Mouse (Mus musculus): ENCODE results near the gene Ckap5. TPM values are rescaled to one million over a fixed set of nuclear protein-coding genes. Genes with fewer than 3 reads are reported as not detected.
"Not testable (repeated sequence)": the region's sequence is repeated elsewhere in the genome, so short reads cannot be mapped to it uniquely, and the experiment has no call there.

Ckap5 gene
- polyA plus RNA-seq, 1 experiment from 2014 or later: 77.6 TPM

- Histone ChIP-seq H3K4me3 (ENCODE audit: low read depth, low read length) (no peak overlapping the region), H3K4me2 (ENCODE audit: low read length) (no peak overlapping the region), H3K27me3 (replicated peaks; ENCODE audit: control insufficient read depth, insufficient read depth, low read length) (no peaks in the 10 kb centered on the region), H3K9ac (ENCODE audit: low read length) (no peak overlapping the region), H3K27ac (ENCODE audit: low read depth) (no peak overlapping the region), H3K9me3 (ENCODE audit: control insufficient read depth, low read length) (no peaks in the 10 kb centered on the region), H3K4me1 (replicated peaks; ENCODE audit: control insufficient read depth, insufficient read depth, low read length) (no peaks in the 10 kb centered on the region), H3K36me3 (ENCODE audit: control insufficient read depth, insufficient read depth, low read length) (peaks cover 93% of the 10 kb centered on the region)
- DNase-seq (ENCODE audit: low spot score) (no peak), ATAC-seq (replicated peaks; ENCODE audit: low FRiP score, low TSS enrichment, low read depth) (no peak)
- WGBS: 99% methylated on average over 4 of the region's 4 CpGs
Measured at GRCm38 (mm10) chr2:91600475-91600874, 73.9 kb downstream of the Ckap5 start.

GRCm38 (mm10) chr2:91602389-91602788 is 75.8 kb downstream of the Ckap5 start:
- ATAC-seq (replicated peaks; ENCODE audit: low FRiP score, low TSS enrichment, low read depth) (no peak), DNase-seq (ENCODE audit: low spot score) (no peak)
- Histone ChIP-seq H3K9me3 (ENCODE audit: control insufficient read depth, low read length) (no peaks in the 10 kb centered on the region), H3K4me1 (replicated peaks; ENCODE audit: control insufficient read depth, insufficient read depth, low read length) (no peaks in the 10 kb centered on the region), H3K9ac (ENCODE audit: low read length) (no peak overlapping the region), H3K4me3 (ENCODE audit: low read depth, low read length) (no peak overlapping the region), H3K36me3 (ENCODE audit: control insufficient read depth, insufficient read depth, low read length) (peaks cover 90% of the 10 kb centered on the region), H3K4me2 (ENCODE audit: low read length) (no peak overlapping the region), H3K27me3 (replicated peaks; ENCODE audit: control insufficient read depth, insufficient read depth, low read length) (no peaks in the 10 kb centered on the region), H3K27ac (ENCODE audit: low read depth) (no peak overlapping the region)
- 91% methylated on average over 4 of the region's 4 CpGs for WGBS

DNA sequence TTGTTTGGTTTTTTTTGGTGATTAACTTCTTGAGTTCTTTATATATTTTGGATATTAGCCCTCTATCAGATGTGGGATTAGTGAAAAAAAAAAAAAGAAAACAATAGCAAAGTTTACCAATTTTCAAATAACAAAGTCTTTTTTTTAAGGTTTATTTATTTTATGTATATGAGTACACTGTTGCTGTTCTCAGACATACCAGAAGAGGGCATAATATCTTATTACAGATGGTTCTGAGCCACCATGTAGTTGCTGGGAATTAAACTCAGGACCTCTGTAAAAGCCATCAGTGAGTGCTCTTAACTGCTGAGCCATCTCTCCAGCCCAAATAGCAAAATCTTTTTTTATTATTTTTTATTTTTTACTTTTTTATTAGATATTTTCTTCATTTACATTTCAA is 82.8 kb downstream of the Ckap5 start:
- not testable (repeated sequence) for H3K9ac ChIP-seq (ENCODE audit: low read length); H3K9me3 ChIP-seq (ENCODE audit: control insufficient read depth, low read length); H3K27me3 ChIP-seq (replicated peaks; ENCODE audit: control insufficient read depth, insufficient read depth, low read length); H3K4me1 ChIP-seq (replicated peaks; ENCODE audit: control insufficient read depth, insufficient read depth, low read length); H3K4me3 ChIP-seq (ENCODE audit: low read depth, low read length); H3K4me2 ChIP-seq (ENCODE audit: low read length); H3K27ac ChIP-seq (ENCODE audit: low read depth); DNase-seq (ENCODE audit: low spot score); ATAC-seq (replicated peaks; ENCODE audit: low FRiP score, low TSS enrichment, low read depth)
- H3K36me3 ChIP-seq (ENCODE audit: control insufficient read depth, insufficient read depth, low read length): peaks cover 70% of the 10 kb centered on the region

GRCm38 (mm10) chr2:91622356-91622755 is 95.8 kb downstream of the Ckap5 start:
- Histone ChIP-seq H3K36me3 (ENCODE audit: control insufficient read depth, insufficient read depth, low read length) (peaks cover 60% of the 10 kb centered on the region), H3K4me2 (ENCODE audit: low read length) (no peak overlapping the region), H3K27ac (ENCODE audit: low read depth) (no peak overlapping the region), H3K4me3 (ENCODE audit: low read depth, low read length) (no peak overlapping the region), H3K27me3 (replicated peaks; ENCODE audit: control insufficient read depth, insufficient read depth, low read length) (no peaks in the 10 kb centered on the region), H3K9me3 (ENCODE audit: control insufficient read depth, low read length) (no peaks in the 10 kb centered on the region), H3K4me1 (replicated peaks; ENCODE audit: control insufficient read depth, insufficient read depth, low read length) (no peaks in the 10 kb centered on the region), H3K9ac (ENCODE audit: low read length) (no peak overlapping the region)
- WGBS: 94% methylated on average over 5 of the region's 5 CpGs
- no peak for ATAC-seq (replicated peaks; ENCODE audit: low FRiP score, low TSS enrichment, low read depth)
- DNase-seq (ENCODE audit: low spot score): no peak

- not testable (repeated sequence) for ATAC-seq (replicated peaks; ENCODE audit: low FRiP score, low TSS enrichment, low read depth)
Measured at GRCm38 (mm10) chr2:91623366-91623765, 96.8 kb downstream of the Ckap5 start.

DNA sequence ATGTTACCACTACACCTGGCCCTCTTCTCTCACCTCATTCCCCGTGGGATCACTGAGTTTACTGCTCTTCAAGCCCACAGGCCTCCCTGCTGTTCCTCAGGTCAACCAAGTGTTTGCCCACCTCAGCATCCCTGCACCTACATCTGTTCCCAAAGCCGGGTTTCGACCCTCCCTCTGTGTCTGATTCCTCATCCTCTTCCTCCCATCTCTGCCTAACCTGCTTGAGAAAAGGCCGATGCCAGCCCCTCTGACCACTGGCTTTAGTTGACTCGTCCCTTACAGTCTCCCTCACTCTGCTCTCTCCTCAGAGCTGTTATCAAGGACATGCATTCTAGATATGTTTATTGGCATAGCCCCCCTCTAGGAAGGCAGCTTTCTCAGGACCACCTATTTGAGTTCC is 100.9 kb downstream of the Ckap5 start:
- H3K4me3 ChIP-seq (ENCODE audit: low read depth, low read length): no peak overlapping the region
- H3K4me2 ChIP-seq (ENCODE audit: low read length): no peak overlapping the region
- DNase-seq (ENCODE audit: low spot score) (no peak), ATAC-seq (replicated peaks; ENCODE audit: low FRiP score, low TSS enrichment, low read depth) (no peak)
- WGBS: 76% methylated on average over 5 of the region's 5 CpGs
- no peaks in the 10 kb centered on the region for H3K27me3 ChIP-seq (replicated peaks; ENCODE audit: control insufficient read depth, insufficient read depth, low read length)
- H3K9me3 ChIP-seq (ENCODE audit: control insufficient read depth, low read length): no peaks in the 10 kb centered on the region
- peaks cover 9% of the 10 kb centered on the region for H3K36me3 ChIP-seq (ENCODE audit: control insufficient read depth, insufficient read depth, low read length)
- H3K9ac ChIP-seq (ENCODE audit: low read length): no peak overlapping the region
- H3K4me1 ChIP-seq (replicated peaks; ENCODE audit: control insufficient read depth, insufficient read depth, low read length): no peaks in the 10 kb centered on the region
- no peak overlapping the region for H3K27ac ChIP-seq (ENCODE audit: low read depth)

More at GRCm38 (mm10) chr2:91623366-91623765, 96.8 kb downstream of the Ckap5 start:
- 94% methylated on average over 7 of the region's 7 CpGs for WGBS
- not testable (repeated sequence) for H3K27ac ChIP-seq (ENCODE audit: low read depth); DNase-seq (ENCODE audit: low spot score); H3K4me1 ChIP-seq (replicated peaks; ENCODE audit: control insufficient read depth, insufficient read depth, low read length); H3K9me3 ChIP-seq (ENCODE audit: control insufficient read depth, low read length); H3K9ac ChIP-seq (ENCODE audit: low read length); H3K4me3 ChIP-seq (ENCODE audit: low read depth, low read length); H3K4me2 ChIP-seq (ENCODE audit: low read length); H3K27me3 ChIP-seq (replicated peaks; ENCODE audit: control insufficient read depth, insufficient read depth, low read length)
- H3K36me3 ChIP-seq (ENCODE audit: control insufficient read depth, insufficient read depth, low read length): peaks cover 50% of the 10 kb centered on the region

GRCm38 (mm10) chr2:91628171-91628570 is 101.6 kb downstream of the Ckap5 start:
- ATAC-seq (replicated peaks; ENCODE audit: low FRiP score, low TSS enrichment, low read depth): no peak
- Histone ChIP-seq H3K27me3 (replicated peaks; ENCODE audit: control insufficient read depth, insufficient read depth, low read length) (no peaks in the 10 kb centered on the region), H3K27ac (ENCODE audit: low read depth) (no peak overlapping the region), H3K9ac (ENCODE audit: low read length) (no peak overlapping the region), H3K9me3 (ENCODE audit: control insufficient read depth, low read length) (no peaks in the 10 kb centered on the region), H3K4me2 (ENCODE audit: low read length) (no peak overlapping the region), H3K4me3 (ENCODE audit: low read depth, low read length) (no peak overlapping the region), H3K4me1 (replicated peaks; ENCODE audit: control insufficient read depth, insufficient read depth, low read length) (no peaks in the 10 kb centered on the region), H3K36me3 (ENCODE audit: control insufficient read depth, insufficient read depth, low read length) (peaks cover 2% of the 10 kb centered on the region; the same call in 1 of the 2 replicates)
- no peak for DNase-seq (ENCODE audit: low spot score)
- 88% methylated on average over 8 of the region's 8 CpGs for WGBS

DNA sequence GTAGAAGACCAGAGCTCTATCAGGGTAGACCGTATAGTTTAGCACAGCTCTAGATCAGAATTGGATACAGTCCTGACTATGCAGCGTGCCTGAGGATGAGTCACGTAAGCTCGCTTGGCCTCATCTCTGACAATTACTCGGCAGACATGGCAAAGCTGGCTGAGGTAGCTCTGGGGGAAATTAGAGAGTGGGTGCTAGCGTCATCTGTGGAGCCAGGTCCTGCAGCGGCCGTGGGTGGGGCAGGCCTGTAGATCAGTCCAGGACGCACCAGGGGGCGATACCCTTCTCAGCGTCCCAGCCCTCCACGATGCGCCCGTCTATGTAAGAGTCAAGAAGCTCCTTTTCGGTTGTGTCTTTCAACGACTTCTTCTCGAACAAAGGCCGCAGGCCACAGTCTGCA is 103.1 kb downstream of the Ckap5 start:
- Histone ChIP-seq H3K9me3 (ENCODE audit: control insufficient read depth, low read length) (no peaks in the 10 kb centered on the region), H3K4me2 (ENCODE audit: low read length) (no peak overlapping the region), H3K4me1 (replicated peaks; ENCODE audit: control insufficient read depth, insufficient read depth, low read length) (no peaks in the 10 kb centered on the region), H3K36me3 (ENCODE audit: control insufficient read depth, insufficient read depth, low read length) (no peaks in the 10 kb centered on the region), H3K27ac (ENCODE audit: low read depth) (no peak overlapping the region), H3K4me3 (ENCODE audit: low read depth, low read length) (no peak overlapping the region), H3K27me3 (replicated peaks; ENCODE audit: control insufficient read depth, insufficient read depth, low read length) (no peaks in the 10 kb centered on the region), H3K9ac (ENCODE audit: low read length) (no peak overlapping the region)
- ATAC-seq (replicated peaks; ENCODE audit: low FRiP score, low TSS enrichment, low read depth) (no peak), DNase-seq (ENCODE audit: low spot score) (peak; percentile 41)
- 81% methylated on average over 18 of the region's 18 CpGs for WGBS

- no peak overlapping the region for H3K4me3 ChIP-seq (ENCODE audit: low read depth, low read length)
- DNase-seq (ENCODE audit: low spot score) (no peak), ATAC-seq (replicated peaks; ENCODE audit: low FRiP score, low TSS enrichment, low read depth) (no peak)
- no peak overlapping the region for H3K4me2 ChIP-seq (ENCODE audit: low read length)
- no peaks in the 10 kb centered on the region for H3K9me3 ChIP-seq (ENCODE audit: control insufficient read depth, low read length)
- H3K27me3 ChIP-seq (replicated peaks; ENCODE audit: control insufficient read depth, insufficient read depth, low read length): no peaks in the 10 kb centered on the region
- H3K9ac ChIP-seq (ENCODE audit: low read length): no peak overlapping the region
- H3K36me3 ChIP-seq (ENCODE audit: control insufficient read depth, insufficient read depth, low read length): no peaks in the 10 kb centered on the region
- 90% methylated on average over 12 of the region's 12 CpGs for WGBS
- no peak overlapping the region for H3K27ac ChIP-seq (ENCODE audit: low read depth)
- H3K4me1 ChIP-seq (replicated peaks; ENCODE audit: control insufficient read depth, insufficient read depth, low read length): no peaks in the 10 kb centered on the region
Measured at GRCm38 (mm10) chr2:91630384-91630783, 103.8 kb downstream of the Ckap5 start.
